Mouse (Mus musculus): Measurements from ENCODE around the gene Gm20721. TPM values are rescaled to one million over a fixed set of nuclear protein-coding genes. Genes with fewer than 3 reads are reported as not detected.

The Gm20721 gene
- polyA plus RNA-seq, 1 experiment = not detected

GRCm38 (mm10) chr2:174329663-174330615 lies 16.6 kb downstream of the Gm20721 start:
- Histone ChIP-seq H3K27ac (ENCODE audit: insufficient read depth, low read depth, low read length) (peak overlapping the region; percentile 62), H3K4me1 (ENCODE audit: control insufficient read depth, insufficient read depth, insufficient read length, low read length) (peaks cover 5% of the 10 kb centered on the region), H3K4me3 (ENCODE audit: low read depth, low read length) (peak overlapping the region; percentile 92), H3K27me3 (ENCODE audit: control insufficient read depth, insufficient read depth, low read length) (no peaks in the 10 kb centered on the region), H3K36me3 (ENCODE audit: control insufficient read depth, insufficient read depth, low read length) (0 out of 2 replicates have a peak, but pooled peaks cover 2% of the 10 kb centered on the region)
- 1% methylated on average over 114 of the region's 131 CpGs for WGBS
- no peak for TF ChIP-seq CTCF (IDR thresholded peaks at IDR 0.05; ENCODE audit: extremely low read depth, insufficient read length, insufficient replicate concordance, low read depth, low read length)
- TF ChIP-seq POLR2A (IDR thresholded peaks at IDR 0.05; ENCODE audit: low read depth, low read length) = no peak; the same call in none of the 2 replicates

- no peaks in the 10 kb centered on the region for H3K36me3 ChIP-seq (ENCODE audit: control insufficient read depth, insufficient read depth, low read length)
- peak overlapping the region; percentile 92 for H3K4me3 ChIP-seq (ENCODE audit: low read depth, low read length)
- TF ChIP-seq CTCF (IDR thresholded peaks at IDR 0.05; ENCODE audit: extremely low read depth, insufficient read length, insufficient replicate concordance, low read depth, low read length) = no peak
- no peak for TF ChIP-seq POLR2A (IDR thresholded peaks at IDR 0.05; ENCODE audit: low read depth, low read length)
- peaks cover 3% of the 10 kb centered on the region; the same call in 1 of the 2 replicates for H3K4me1 ChIP-seq (ENCODE audit: control insufficient read depth, insufficient read depth, insufficient read length, low read length)
- peak overlapping the region; percentile 39 for H3K27ac ChIP-seq (ENCODE audit: insufficient read depth, low read depth, low read length)
- H3K27me3 ChIP-seq (ENCODE audit: control insufficient read depth, insufficient read depth, low read length) = no peaks in the 10 kb centered on the region
- 35% methylated on average over 58 of the region's 58 CpGs for WGBS
Observed at GRCm38 (mm10) chr2:174328926-174329662, 17.4 kb downstream of the Gm20721 start.

- no peak for TF ChIP-seq CTCF (IDR thresholded peaks at IDR 0.05; ENCODE audit: extremely low read depth, insufficient read length, insufficient replicate concordance, low read depth, low read length)
- TF ChIP-seq POLR2A (IDR thresholded peaks at IDR 0.05; ENCODE audit: low read depth, low read length) = no peak
- peak overlapping the region; percentile 92 for H3K4me3 ChIP-seq (ENCODE audit: low read depth, low read length)
- no peak overlapping the region for H3K27ac ChIP-seq (ENCODE audit: insufficient read depth, low read depth, low read length)
- WGBS = 51% methylated on average over 46 of the region's 46 CpGs
- no peaks in the 10 kb centered on the region for H3K36me3 ChIP-seq (ENCODE audit: control insufficient read depth, insufficient read depth, low read length)
- H3K27me3 ChIP-seq (ENCODE audit: control insufficient read depth, insufficient read depth, low read length) = no peaks in the 10 kb centered on the region
- H3K4me1 ChIP-seq (ENCODE audit: control insufficient read depth, insufficient read depth, insufficient read length, low read length) = no peaks in the 10 kb centered on the region
Observed at GRCm38 (mm10) chr2:174328358-174328905, 18.1 kb downstream of the Gm20721 start.

DNA sequence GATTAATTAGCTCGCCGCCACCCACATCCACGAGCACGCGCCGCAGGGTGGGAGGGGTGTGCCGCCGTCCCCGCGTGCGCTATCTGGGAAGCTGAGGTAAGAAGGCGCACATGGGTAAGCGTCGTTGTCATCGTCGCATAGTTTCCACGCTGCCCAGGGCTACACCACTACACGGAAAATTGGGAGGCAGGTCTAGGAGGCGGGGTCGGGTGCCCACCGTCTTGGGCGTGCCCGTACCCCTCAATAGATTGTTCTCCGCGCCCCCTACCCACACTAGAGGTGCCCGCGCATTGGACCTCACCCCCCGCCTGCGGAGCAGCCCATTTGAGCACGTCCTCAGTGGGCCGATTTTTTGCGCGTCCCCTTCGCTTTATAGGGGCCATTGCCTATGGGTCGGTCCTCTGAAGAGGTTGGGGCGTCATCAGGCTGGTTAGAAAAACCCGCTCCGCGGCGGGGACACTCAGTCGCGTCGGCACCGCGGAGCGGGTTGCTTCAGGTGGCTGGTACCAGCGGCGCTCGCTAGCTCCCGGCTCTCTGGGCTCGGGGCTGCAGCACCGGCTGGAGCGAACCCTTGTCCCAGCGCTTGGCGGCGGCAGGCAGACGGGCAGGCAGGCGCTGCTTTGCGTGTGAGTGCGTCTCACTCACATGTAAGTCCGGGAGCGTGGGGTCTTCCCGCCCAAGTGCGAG lies 19.1 kb downstream of the Gm20721 start:
- Histone ChIP-seq H3K36me3 (ENCODE audit: control insufficient read depth, insufficient read depth, low read length) (no peaks in the 10 kb centered on the region), H3K4me3 (ENCODE audit: low read depth, low read length) (peak overlapping the region; percentile 79), H3K27ac (ENCODE audit: insufficient read depth, low read depth, low read length) (0 out of 2 replicates have a peak overlapping the region, but pooled peaks have one; percentile 7), H3K4me1 (ENCODE audit: control insufficient read depth, insufficient read depth, insufficient read length, low read length) (no peaks in the 10 kb centered on the region), H3K27me3 (ENCODE audit: control insufficient read depth, insufficient read depth, low read length) (no peaks in the 10 kb centered on the region)
- TF ChIP-seq CTCF (IDR thresholded peaks at IDR 0.05; ENCODE audit: extremely low read depth, insufficient read length, insufficient replicate concordance, low read depth, low read length) = no peak
- TF ChIP-seq POLR2A (IDR thresholded peaks at IDR 0.05; ENCODE audit: low read depth, low read length) = peak; percentile 90
- 47% methylated on average over 64 of the region's 64 CpGs for WGBS

GRCm38 (mm10) chr2:174326481-174326880 lies 20.0 kb downstream of the Gm20721 start:
- Histone ChIP-seq H3K4me1 (ENCODE audit: control insufficient read depth, insufficient read depth, insufficient read length, low read length) (no peaks in the 10 kb centered on the region), H3K4me3 (ENCODE audit: low read depth, low read length) (peak overlapping the region; percentile 79), H3K27ac (ENCODE audit: insufficient read depth, low read depth, low read length) (peak overlapping the region; percentile 3; the same call in 1 of the 2 replicates), H3K27me3 (ENCODE audit: control insufficient read depth, insufficient read depth, low read length) (no peaks in the 10 kb centered on the region), H3K36me3 (ENCODE audit: control insufficient read depth, insufficient read depth, low read length) (no peaks in the 10 kb centered on the region)
- WGBS = 55% methylated on average over 8 of the region's 8 CpGs
- TF ChIP-seq POLR2A (IDR thresholded peaks at IDR 0.05; ENCODE audit: low read depth, low read length) (no peak), CTCF (IDR thresholded peaks at IDR 0.05; ENCODE audit: extremely low read depth, insufficient read length, insufficient replicate concordance, low read depth, low read length) (no peak)

DNA sequence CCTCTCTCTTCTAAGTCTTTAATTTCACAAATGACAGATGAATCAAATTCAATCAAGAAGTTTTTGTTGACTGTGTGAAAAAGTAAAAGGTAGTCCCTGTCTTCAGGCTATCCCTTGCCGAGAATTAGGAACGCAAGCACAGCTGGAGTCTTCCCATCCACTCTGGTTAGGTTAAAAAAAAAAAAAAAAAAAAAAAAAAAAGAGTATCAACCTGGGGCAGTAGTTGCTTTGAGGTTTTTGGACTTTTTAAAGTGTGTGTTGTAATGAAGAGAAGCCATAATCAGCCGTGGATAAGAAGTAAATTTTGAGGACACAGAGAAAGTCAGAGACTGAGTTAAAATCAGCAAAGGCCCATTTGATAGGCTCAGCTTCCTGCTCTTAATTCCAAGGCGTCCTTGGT lies 20.5 kb downstream of the Gm20721 start:
- Histone ChIP-seq H3K27ac (ENCODE audit: insufficient read depth, low read depth, low read length) (no peak overlapping the region; the same call in 1 of the 2 replicates), H3K4me1 (ENCODE audit: control insufficient read depth, insufficient read depth, insufficient read length, low read length) (no peaks in the 10 kb centered on the region), H3K27me3 (ENCODE audit: control insufficient read depth, insufficient read depth, low read length) (no peaks in the 10 kb centered on the region), H3K4me3 (ENCODE audit: low read depth, low read length) (no peak overlapping the region), H3K36me3 (ENCODE audit: control insufficient read depth, insufficient read depth, low read length) (no peaks in the 10 kb centered on the region)
- no peak for TF ChIP-seq CTCF (IDR thresholded peaks at IDR 0.05; ENCODE audit: extremely low read depth, insufficient read length, insufficient replicate concordance, low read depth, low read length)
- WGBS = 64% methylated on average over 4 of the region's 4 CpGs
